Mouse (Mus musculus) midbrain, embryonic 10.5 days (tissue): ENCODE data around the gene Gm11627. TPM values are rescaled to one million over a fixed set of nuclear protein-coding genes. Genes with fewer than 3 reads are reported as not detected.
"Not testable (repeated sequence)": the region's sequence is repeated elsewhere in the genome, so short reads cannot be mapped to it uniquely, and the experiment has no call there.

Source experiments
- DNase-seq: peaks from one replicate; pipeline ENCODE4 v3.0.0-alpha.2; 2017; ENCODE audit warnings: low spot score
- H3K27ac ChIP-seq: fragments of 300-500 bp; sonication (generic); replicated peaks from 2 replicates; pipeline ENCODE4 v1.5.1; 2016; ENCODE audit warnings: mild to moderate bottlenecking
- H3K27me3 ChIP-seq: fragments of 300-500 bp; sonication (generic); 2 replicates; pipeline ENCODE4 v1.6.1; 2016; ENCODE audit warnings: low read depth, mild to moderate bottlenecking; ENCODE audit not compliant: poor library complexity, severe bottlenecking
- H3K36me3 ChIP-seq: fragments of 300-500 bp; sonication (generic); 2 replicates; pipeline ENCODE4 v1.6.1; 2016; ENCODE audit warnings: mild to moderate bottlenecking, moderate library complexity
- H3K4me1 ChIP-seq: fragments of 300-500 bp; sonication (generic); 2 replicates; pipeline ENCODE4 v1.6.1; 2016
- H3K4me3 ChIP-seq: fragments of 300-500 bp; sonication (generic); 2 replicates; pipeline ENCODE4 v1.5.1; 2016; ENCODE audit warnings: mild to moderate bottlenecking, moderate library complexity
- H3K9me3 ChIP-seq: fragments of 300-500 bp; sonication (generic); replicated peaks from 2 replicates; pipeline ENCODE4 v1.6.1; 2016; ENCODE audit warnings: mild to moderate bottlenecking
- whole genome bisulfite sequencing: fragments of 180-500 bp; shearing (Covaris S2); methylation state at CpG from one replicate; pipeline ENCODE4 v1.1.7; 2016; 5-methylcytosine and 5-hydroxymethylcytosine counted together
- polyA plus RNA-seq: library from polyadenylated mRNA; unstranded; fragments of >200 nt; fragmentation: Nextera tagmentation; extraction: Ambion mirVana; gene quantifications from 2 replicates; pipeline ENCODE4 v1.2.1, GENCODE M21; 2016

Gm11627 gene
- polyA plus RNA-seq, 1 experiment from 2014 or later: 11.1 TPM

DNA sequence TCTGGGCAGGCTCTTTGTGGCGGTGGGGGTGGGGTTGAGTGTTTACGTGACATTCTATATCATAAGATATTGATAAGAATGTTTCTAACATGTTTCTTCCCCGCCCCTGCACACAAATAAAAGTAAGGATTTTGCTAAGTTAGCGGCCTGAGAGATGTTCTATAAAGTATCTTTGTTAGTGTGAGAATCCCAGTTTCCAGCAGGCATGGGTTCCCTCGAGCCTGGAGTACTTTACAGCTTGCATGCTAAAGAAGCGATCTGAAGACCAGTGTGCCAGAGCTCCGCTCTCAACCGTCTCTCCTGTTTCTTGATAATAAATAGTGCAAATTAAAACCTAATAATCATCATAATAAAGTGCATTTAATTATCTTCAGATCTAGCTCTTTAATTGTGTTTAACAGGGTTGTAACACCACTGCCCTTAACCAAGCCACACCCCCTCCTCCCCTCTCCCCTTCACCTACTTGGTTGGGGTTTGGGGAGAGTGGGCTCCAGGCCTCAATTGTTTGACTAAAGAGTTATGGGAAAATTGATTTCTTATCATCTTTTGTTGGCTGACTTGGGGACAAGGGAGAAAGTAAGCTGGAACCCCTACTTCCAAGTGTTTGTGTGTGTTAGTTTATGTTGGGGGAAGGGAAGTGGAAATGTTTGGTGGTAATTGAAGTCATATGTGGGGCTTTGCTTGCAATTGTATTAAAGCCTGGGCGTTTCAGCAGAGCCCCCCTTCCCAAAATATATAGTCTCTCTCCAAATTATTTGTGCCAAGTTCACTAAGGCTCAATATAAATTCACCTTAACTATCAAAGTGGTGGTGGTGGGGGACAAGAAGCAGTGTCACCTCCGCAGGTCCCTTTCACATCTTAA is 28.7 kb upstream of the Gm11627 start:
- peak overlapping the region; percentile 97 for H3K27ac ChIP-seq
- 8% methylated on average over 10 of the region's 10 CpGs for WGBS
- peaks cover 5% of the 10 kb centered on the region; the same call in 1 of the 2 replicates for H3K36me3 ChIP-seq
- peaks cover 70% of the 10 kb centered on the region for H3K27me3 ChIP-seq
- no peak for DNase-seq
- H3K4me1 ChIP-seq: peaks cover 82% of the 10 kb centered on the region
- H3K4me3 ChIP-seq: peak overlapping the region; percentile 75
- H3K9me3 ChIP-seq: no peaks in the 10 kb centered on the region

GRCm38 (mm10) chr11:102607201-102607600 is 27.9 kb upstream of the Gm11627 start:
- H3K4me3 ChIP-seq: peak overlapping the region; percentile 75
- WGBS: 1% methylated on average over 12 of the region's 12 CpGs
- DNase-seq, H3K9me3 ChIP-seq, H3K36me3 ChIP-seq: not testable (repeated sequence)
- peaks cover 89% of the 10 kb centered on the region for H3K4me1 ChIP-seq
- peaks cover 63% of the 10 kb centered on the region for H3K27me3 ChIP-seq
- peak overlapping the region; percentile 97 for H3K27ac ChIP-seq

GRCm38 (mm10) chr11:102606751-102607171 is 27.5 kb upstream of the Gm11627 start:
- WGBS: under 1% methylated on average over 12 of the region's 12 CpGs
- H3K9me3 ChIP-seq: no peaks in the 10 kb centered on the region
- peak overlapping the region; percentile 75 for H3K4me3 ChIP-seq
- peaks cover 58% of the 10 kb centered on the region for H3K27me3 ChIP-seq
- DNase-seq: no peak
- peaks cover 91% of the 10 kb centered on the region for H3K4me1 ChIP-seq
- peak overlapping the region; percentile 97 for H3K27ac ChIP-seq
- H3K36me3 ChIP-seq: peaks cover 5% of the 10 kb centered on the region; the same call in 1 of the 2 replicates

- H3K4me3 ChIP-seq: peak overlapping the region; percentile 75
- peaks cover 5% of the 10 kb centered on the region; the same call in 1 of the 2 replicates for H3K36me3 ChIP-seq
- H3K4me1 ChIP-seq: peaks cover 81% of the 10 kb centered on the region
- H3K9me3 ChIP-seq: no peaks in the 10 kb centered on the region
- under 1% methylated on average over 62 of the region's 62 CpGs for WGBS
- H3K27ac ChIP-seq: peak overlapping the region; percentile 97
- peaks cover 56% of the 10 kb centered on the region for H3K27me3 ChIP-seq
- peak; percentile 70 for DNase-seq
Measured at GRCm38 (mm10) chr11:102605553-102606416, 26.5 kb upstream of the Gm11627 start.

GRCm38 (mm10) chr11:102604777-102605552 is 25.7 kb upstream of the Gm11627 start:
- Histone ChIP-seq H3K27me3 (peaks cover 49% of the 10 kb centered on the region), H3K36me3 (peaks cover 5% of the 10 kb centered on the region; the same call in 1 of the 2 replicates), H3K4me3 (peak overlapping the region; percentile 75), H3K27ac (peak overlapping the region; percentile 97), H3K9me3 (no peaks in the 10 kb centered on the region), H3K4me1 (peaks cover 73% of the 10 kb centered on the region)
- WGBS: under 1% methylated on average over 74 of the region's 74 CpGs
- peak; percentile 68 for DNase-seq

DNA sequence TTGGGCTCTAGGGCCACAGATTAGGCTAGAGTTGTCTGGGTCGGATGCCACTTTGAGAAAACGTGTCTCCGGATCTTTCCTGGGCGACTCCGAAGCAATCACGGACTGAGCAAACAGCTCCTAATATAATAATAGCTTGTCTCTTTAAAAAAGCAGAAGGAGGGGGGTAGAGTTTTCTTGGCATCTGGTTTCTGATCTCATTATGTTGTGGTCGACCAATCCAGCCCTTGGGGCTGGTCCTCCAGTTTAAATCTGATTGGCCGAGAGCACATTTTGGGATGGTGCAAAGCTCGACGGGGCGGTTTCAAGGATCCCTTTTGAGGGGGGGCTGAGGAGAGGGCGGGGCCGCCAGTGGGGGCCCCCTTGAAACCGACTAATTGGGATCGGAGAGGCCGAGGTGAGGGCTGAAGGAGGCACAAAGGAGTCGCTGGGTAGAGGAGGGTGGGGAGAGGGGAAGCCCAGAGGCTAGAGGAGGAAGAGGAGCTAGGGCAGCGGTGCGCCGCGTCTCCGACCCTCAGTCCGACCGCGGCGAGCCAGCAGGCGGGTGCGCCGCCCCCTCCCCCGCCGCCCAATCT is 24.8 kb upstream of the Gm11627 start, which contains the start of gene Fzd2:
Gene Fzd2 (plus strand): TSS at position 387 of the 575 bp plus-strand sequence.
- under 1% methylated on average over 31 of the region's 31 CpGs for WGBS
- Histone ChIP-seq H3K4me1 (peaks cover 64% of the 10 kb centered on the region), H3K9me3 (no peaks in the 10 kb centered on the region), H3K27ac (peak within 1 kb of the TSS; percentile 97), H3K4me3 (peak within 1 kb of the TSS; percentile 75), H3K36me3 (peaks cover 5% of the 10 kb centered on the region; the same call in 1 of the 2 replicates), H3K27me3 (peaks cover 40% of the 10 kb centered on the region)
- peak; percentile 98 for DNase-seq

DNA sequence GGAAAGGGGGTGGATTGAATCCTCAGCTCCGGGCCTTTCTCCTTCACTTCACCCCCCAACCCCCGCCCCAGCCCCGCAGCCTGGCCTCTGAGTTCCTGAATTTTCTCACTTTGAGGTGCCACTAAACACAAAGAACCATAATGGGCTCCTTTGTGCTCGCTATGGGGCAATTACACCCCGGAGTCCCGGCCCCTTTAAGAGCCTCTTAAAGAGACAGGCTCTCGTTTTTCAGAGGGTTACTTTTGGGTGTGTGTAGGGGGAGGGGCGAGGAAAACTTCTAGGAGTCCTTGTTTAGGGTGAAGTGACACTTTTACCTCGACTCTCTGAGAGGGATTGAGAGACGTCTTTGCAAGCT is 24.2 kb upstream of the Gm11627 start:
- peak overlapping the region; percentile 97 for H3K27ac ChIP-seq
- H3K4me3 ChIP-seq: peak overlapping the region; percentile 75
- peaks cover 34% of the 10 kb centered on the region for H3K27me3 ChIP-seq
- peak; percentile 84 for DNase-seq
- peaks cover 3% of the 10 kb centered on the region; the same call in 1 of the 2 replicates for H3K36me3 ChIP-seq
- H3K9me3 ChIP-seq: no peaks in the 10 kb centered on the region
- H3K4me1 ChIP-seq: peaks cover 58% of the 10 kb centered on the region
- 2% methylated on average over 10 of the region's 10 CpGs for WGBS

- peaks cover 29% of the 10 kb centered on the region for H3K27me3 ChIP-seq
- no peaks in the 10 kb centered on the region for H3K9me3 ChIP-seq
- peaks cover 53% of the 10 kb centered on the region for H3K4me1 ChIP-seq
- 1% methylated on average over 13 of the region's 13 CpGs for WGBS
- H3K36me3 ChIP-seq: no peaks in the 10 kb centered on the region
- DNase-seq: no peak
- peak overlapping the region; percentile 75 for H3K4me3 ChIP-seq
- H3K27ac ChIP-seq: peak overlapping the region; percentile 97
Measured at GRCm38 (mm10) chr11:102602816-102603495, 23.7 kb upstream of the Gm11627 start.

DNA sequence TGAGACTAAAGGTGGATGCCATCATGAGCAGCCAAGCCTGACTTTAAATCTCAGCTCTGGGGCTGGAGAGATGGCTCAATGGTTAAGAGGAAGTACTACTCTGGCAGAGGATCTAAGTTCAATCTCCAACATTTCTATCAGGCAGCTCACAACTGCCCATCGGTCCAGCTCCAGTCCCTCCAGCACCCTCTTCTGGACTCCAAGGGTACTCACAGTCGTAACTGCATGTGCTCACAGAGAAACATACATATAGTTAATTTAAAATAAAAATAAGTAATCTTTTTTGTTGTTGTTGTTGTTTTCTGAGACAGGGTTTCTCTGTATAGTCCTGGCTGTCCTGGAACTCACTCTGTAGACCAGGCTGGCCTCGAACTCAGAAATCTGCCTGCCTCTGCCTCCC is 20.7 kb upstream of the Gm11627 start:
- H3K36me3 ChIP-seq: no peaks in the 10 kb centered on the region
- no peak for DNase-seq
- H3K9me3 ChIP-seq: no peaks in the 10 kb centered on the region
- peaks cover 39% of the 10 kb centered on the region for H3K4me1 ChIP-seq
- 80% methylated on average over 3 of the region's 3 CpGs for WGBS
- peaks cover 31% of the 10 kb centered on the region for H3K27me3 ChIP-seq
- H3K4me3 ChIP-seq: no peak overlapping the region
- no peak overlapping the region for H3K27ac ChIP-seq

DNA sequence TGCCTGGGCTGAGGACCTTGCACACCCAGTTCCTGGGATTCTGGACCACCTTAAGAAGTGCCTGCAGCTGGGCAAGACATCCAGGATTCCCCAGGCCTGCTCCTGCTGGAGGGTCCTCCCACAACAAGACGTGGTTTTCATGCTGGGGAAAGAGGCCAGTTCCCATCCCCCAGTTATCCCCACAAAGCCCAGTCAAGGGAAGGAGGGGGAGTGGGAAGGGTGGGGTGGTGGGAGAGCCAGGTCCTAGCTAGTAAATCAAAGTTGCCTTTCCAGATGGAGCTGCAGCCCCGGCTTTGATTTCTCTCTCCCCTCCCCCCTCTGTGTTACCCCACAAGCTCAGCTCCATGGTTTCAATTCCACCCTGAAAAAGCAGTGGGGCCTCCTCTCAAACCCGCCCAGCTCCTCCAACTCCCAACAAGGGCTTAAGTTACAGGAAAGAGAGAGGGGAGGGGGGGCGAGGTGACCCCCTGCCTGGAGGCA is 16.1 kb upstream of the Gm11627 start:
- peak overlapping the region; percentile 81 for H3K27ac ChIP-seq
- peak; percentile 58 for DNase-seq
- WGBS: 4% methylated on average over 4 of the region's 4 CpGs
- H3K4me3 ChIP-seq: peak overlapping the region; percentile 29
- no peaks in the 10 kb centered on the region for H3K36me3 ChIP-seq
- H3K27me3 ChIP-seq: peaks cover 17% of the 10 kb centered on the region
- H3K4me1 ChIP-seq: peaks cover 20% of the 10 kb centered on the region
- no peaks in the 10 kb centered on the region for H3K9me3 ChIP-seq

DNA sequence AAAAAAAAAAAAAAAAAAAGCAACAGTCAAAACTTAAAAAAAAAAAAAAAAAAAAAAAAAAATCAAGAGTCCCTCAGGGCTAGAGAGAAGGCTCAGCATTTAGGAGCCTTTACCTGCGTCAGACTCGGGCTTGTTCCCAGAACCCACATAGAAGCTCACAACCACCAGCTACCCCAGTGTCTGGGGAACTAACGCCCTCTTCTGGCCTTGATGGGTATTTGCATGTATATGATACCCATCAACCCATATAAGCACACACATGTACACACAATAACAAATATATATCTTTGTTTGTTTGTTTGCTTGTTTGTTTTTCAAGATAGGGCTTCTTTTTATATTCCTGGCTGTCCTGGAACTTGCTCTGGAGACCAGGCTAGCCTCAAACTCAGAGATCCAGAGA is 8.3 kb upstream of the Gm11627 start:
- no peak overlapping the region for H3K4me3 ChIP-seq
- DNase-seq: no peak
- 68% methylated on average over 3 of the region's 3 CpGs for WGBS
- peaks cover 13% of the 10 kb centered on the region for H3K4me1 ChIP-seq
- H3K9me3 ChIP-seq: peaks cover 14% of the 10 kb centered on the region; the same call in 1 of the 2 replicates
- no peak overlapping the region for H3K27ac ChIP-seq
- peaks cover 33% of the 10 kb centered on the region for H3K27me3 ChIP-seq
- H3K36me3 ChIP-seq: no peaks in the 10 kb centered on the region
